Mouse (Mus musculus): Measurements from ENCODE around the gene Hspa2.

- TF ChIP-seq CTCF (IDR thresholded peaks at IDR 0.05; ENCODE audit: insufficient read depth, low read depth, low read length) (no peak), POLR2A (IDR thresholded peaks at IDR 0.05; ENCODE audit: insufficient read depth, low read depth, low read length) (no peak)
Measured at GRCm38 (mm10) chr12:76391595-76392271, 12.2 kb upstream of the Hspa2 start.

Measured in olfactory bulb, adult 2 months (tissue).